Mouse (Mus musculus) liver, postnatal 0 days (tissue): ENCODE results near the gene Adgre1. TPM values are rescaled to one million over a fixed set of nuclear protein-coding genes. Genes with fewer than 3 reads are reported as not detected.

Experiments used
- ATAC-seq: fragments of 200-750 bp; cut with Nextera tagmentation; 2 replicates; pipeline ENCODE4 v1.8.0; 2017; ENCODE audit warnings: mild to moderate bottlenecking, moderate library complexity
- DNase-seq: peaks from one replicate; pipeline ENCODE4 v3.0.0-alpha.2; 2016
- H3K27ac ChIP-seq: fragments of 300-500 bp; sonication (generic); 2 replicates; pipeline ENCODE4 v1.5.1; 2014; ENCODE audit warnings: antibody characterized with exemption, moderate library complexity, mild to moderate bottlenecking, low read depth
- H3K27me3 ChIP-seq: fragments of 300-500 bp; sonication (generic); 2 replicates; pipeline ENCODE4 v1.6.1; 2014; ENCODE audit warnings: low read length, control low read depth, mixed read lengths; ENCODE audit not compliant: insufficient read depth
- H3K36me3 ChIP-seq: fragments of 300-500 bp; sonication (generic); replicated peaks from 2 replicates; pipeline ENCODE4 v1.6.1; 2014; ENCODE audit warnings: mild to moderate bottlenecking, control low read depth, low read length, moderate library complexity, mixed read lengths; ENCODE audit not compliant: insufficient read depth
- H3K4me1 ChIP-seq: fragments of 300-500 bp; sonication (generic); 2 replicates; pipeline ENCODE4 v1.6.1; 2014; ENCODE audit warnings: antibody characterized with exemption, mild to moderate bottlenecking, control low read depth; ENCODE audit not compliant: insufficient read depth
- H3K4me2 ChIP-seq: fragments of 300-500 bp; sonication (generic); 2 replicates; pipeline ENCODE4 v1.6.1; 2014; ENCODE audit warnings: low read depth, mild to moderate bottlenecking, low read length, moderate library complexity, mixed read lengths
- H3K4me3 ChIP-seq: fragments of 300-500 bp; sonication (generic); 2 replicates; pipeline ENCODE4 v1.5.1; 2014; ENCODE audit warnings: low read depth, low read length
- H3K9ac ChIP-seq: fragments of 300-500 bp; sonication (generic); replicated peaks from 2 replicates; pipeline ENCODE4 v1.6.1; 2014; ENCODE audit warnings: mild to moderate bottlenecking, moderate library complexity
- H3K9me3 ChIP-seq: fragments of 300-500 bp; sonication (generic); 2 replicates; pipeline ENCODE4 v1.6.1; 2016; ENCODE audit warnings: mild to moderate bottlenecking, control low read depth, low read length, mixed read lengths
- CTCF ChIP-seq: sonication (generic); IDR thresholded peaks from 2 replicates; pipeline ENCODE4 v1.5.1; 2016; ENCODE audit warnings: antibody characterized with exemption, low read depth
- EP300 ChIP-seq: IDR thresholded peaks from 2 replicates; pipeline ENCODE4 v1.6.1; 2016; ENCODE audit warnings: antibody characterized with exemption, low read depth, mild to moderate bottlenecking
- WGBS: fragments of 180-500 bp; shearing (Covaris S2); extraction: QIAGEN DNeasy Blood & Tissue Kit; methylation state at CpG from one replicate; pipeline ENCODE4 v1.1.7; 2014; ENCODE audit not compliant: insufficient replicate concordance; 5-methylcytosine and 5-hydroxymethylcytosine counted together
- polyA plus RNA-seq: library from polyadenylated mRNA; unstranded; fragments of >200 nt; fragmentation: Nextera tagmentation; extraction: Ambion mirVana; gene quantifications from 2 replicates; pipeline ENCODE4 v1.2.1, GENCODE M21; 2015

Adgre1 gene
- polyA plus RNA-seq, 1 experiment from 2014 or later: 16.2 TPM

DNA sequence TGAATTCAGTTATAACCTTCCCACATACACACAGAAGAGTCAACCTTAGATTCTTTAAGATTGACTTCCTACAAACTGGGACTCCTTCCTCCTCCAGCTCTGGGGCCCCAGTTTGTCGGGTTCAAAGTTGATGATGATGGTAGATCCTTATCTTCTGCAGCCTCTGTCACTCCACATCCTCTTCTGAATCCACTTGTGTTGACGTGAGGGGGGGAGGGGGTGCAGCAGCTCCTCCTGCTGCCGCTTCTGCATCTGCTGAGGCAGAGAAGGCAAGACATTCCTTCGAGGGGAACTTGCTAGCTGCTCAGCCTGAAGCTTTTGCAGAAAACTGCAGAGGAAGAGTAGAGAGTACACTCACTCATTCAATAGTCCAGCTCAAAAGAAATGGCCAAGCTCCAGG, 16.9 kb upstream of the Adgre1 start:
- no peak overlapping the region for H3K9ac ChIP-seq
- ATAC-seq (no peak; the same call in 1 of the 2 replicates), DNase-seq (no peak)
- H3K27me3 ChIP-seq: no peaks in the 10 kb centered on the region
- no peaks in the 10 kb centered on the region for H3K36me3 ChIP-seq
- H3K27ac ChIP-seq: 0 out of 2 replicates have a peak overlapping the region, but pooled peaks have one; percentile 29
- H3K9me3 ChIP-seq: no peaks in the 10 kb centered on the region; the same call in 1 of the 2 replicates
- TF ChIP-seq CTCF (no peak), EP300 (no peak)
- H3K4me1 ChIP-seq: peaks cover 4% of the 10 kb centered on the region
- no peak overlapping the region for H3K4me3 ChIP-seq
- H3K4me2 ChIP-seq: no peak overlapping the region
- 42% methylated on average over 4 of the region's 4 CpGs for WGBS

DNA sequence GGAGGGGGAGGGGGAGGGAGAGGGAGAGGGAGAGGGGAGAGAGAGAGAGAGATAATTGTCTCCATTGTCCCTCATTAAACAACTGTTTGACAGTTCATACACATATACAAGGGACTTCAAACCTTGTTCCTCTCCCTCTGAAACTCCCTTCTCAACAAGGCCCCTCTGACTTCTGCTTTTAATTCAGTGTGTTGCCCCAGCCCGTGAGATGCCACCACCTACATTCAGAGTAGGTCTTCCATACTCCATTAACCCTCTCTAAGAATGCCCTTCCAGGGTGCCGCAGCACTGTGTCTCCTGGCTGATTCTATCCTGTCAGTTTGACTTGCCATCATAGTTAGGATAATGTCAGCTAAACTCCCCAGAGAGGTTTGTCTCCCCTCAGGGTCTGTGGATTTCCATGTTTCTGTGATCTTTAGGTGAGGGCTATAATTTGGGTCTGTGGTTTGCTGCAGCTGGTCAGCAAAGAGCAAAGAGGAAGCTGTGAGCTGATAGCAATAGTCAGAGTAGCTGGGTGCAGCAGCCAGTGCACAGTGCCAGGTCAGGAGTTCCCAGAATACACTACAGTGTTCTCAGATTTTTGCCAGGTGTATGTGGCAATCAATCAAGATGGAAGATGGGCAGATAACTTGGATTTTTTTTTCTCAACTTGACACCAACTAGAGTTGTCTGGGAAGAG, 14.3 kb upstream of the Adgre1 start:
- DNase-seq (no peak), ATAC-seq (peak; percentile 54)
- no peaks in the 10 kb centered on the region for H3K27me3 ChIP-seq
- H3K9ac ChIP-seq: no peak overlapping the region
- no peaks in the 10 kb centered on the region; the same call in 1 of the 2 replicates for H3K9me3 ChIP-seq
- 29% methylated on average over 2 of the region's 2 CpGs for WGBS
- no peak for TF ChIP-seq EP300
- TF ChIP-seq CTCF: no peak
- H3K4me1 ChIP-seq: peaks cover 8% of the 10 kb centered on the region
- H3K27ac ChIP-seq: peak overlapping the region; percentile 78
- no peaks in the 10 kb centered on the region for H3K36me3 ChIP-seq
- no peak overlapping the region for H3K4me2 ChIP-seq
- no peak overlapping the region for H3K4me3 ChIP-seq

GRCm38 (mm10) chr17:57347017-57347416, 11.5 kb upstream of the Adgre1 start:
- H3K36me3 ChIP-seq: no peaks in the 10 kb centered on the region
- TF ChIP-seq CTCF (no peak), EP300 (peak; percentile 38)
- H3K4me1 ChIP-seq: peaks cover 6% of the 10 kb centered on the region; the same call in 1 of the 2 replicates
- H3K9me3 ChIP-seq: no peaks in the 10 kb centered on the region; the same call in 1 of the 2 replicates
- H3K27ac ChIP-seq: peak overlapping the region; percentile 55; the same call in 1 of the 2 replicates
- no peaks in the 10 kb centered on the region for H3K27me3 ChIP-seq
- no peak overlapping the region for H3K9ac ChIP-seq
- 16% methylated on average over 6 of the region's 6 CpGs for WGBS
- DNase-seq (no peak), ATAC-seq (peak; percentile 58)
- no peak overlapping the region for H3K4me3 ChIP-seq
- no peak overlapping the region for H3K4me2 ChIP-seq

GRCm38 (mm10) chr17:57347781-57348180, 10.7 kb upstream of the Adgre1 start:
- no peaks in the 10 kb centered on the region for H3K36me3 ChIP-seq
- ATAC-seq (no peak), DNase-seq (no peak)
- 0 out of 2 replicates have a peak overlapping the region, but pooled peaks have one; percentile 55 for H3K27ac ChIP-seq
- H3K27me3 ChIP-seq: no peaks in the 10 kb centered on the region
- no peak overlapping the region for H3K9ac ChIP-seq
- H3K4me1 ChIP-seq: peaks cover 6% of the 10 kb centered on the region; the same call in 1 of the 2 replicates
- 46% methylated on average over 2 of the region's 2 CpGs for WGBS
- no peak overlapping the region for H3K4me2 ChIP-seq
- no peaks in the 10 kb centered on the region for H3K9me3 ChIP-seq
- no peak for TF ChIP-seq EP300
- no peak for TF ChIP-seq CTCF
- H3K4me3 ChIP-seq: no peak overlapping the region

DNA sequence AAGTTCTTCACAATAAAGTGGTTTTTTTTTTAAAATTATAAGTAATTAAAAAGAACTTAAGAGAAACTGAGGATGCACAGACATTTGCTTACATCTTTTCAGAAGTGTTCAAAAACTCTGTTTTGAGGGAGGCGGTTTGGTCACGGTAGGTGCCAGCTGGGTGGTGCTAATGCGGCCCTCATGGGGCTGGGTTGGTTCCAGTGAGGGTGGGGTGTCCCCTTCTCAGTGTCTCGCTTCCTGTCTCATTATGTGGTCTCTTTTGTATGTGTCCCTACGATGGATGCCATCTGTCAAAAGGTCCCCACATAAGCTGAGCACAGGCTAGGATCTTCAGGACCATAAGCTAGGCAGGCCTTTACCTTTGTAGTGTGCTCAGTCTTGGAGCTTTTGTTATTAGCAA, 9.4 kb upstream of the Adgre1 start:
- TF ChIP-seq EP300 (no peak), CTCF (no peak)
- ATAC-seq: 0 out of 2 replicates have a peak, but pooled peaks have one; percentile 38
- Histone ChIP-seq H3K9me3 (no peaks in the 10 kb centered on the region), H3K9ac (no peak overlapping the region), H3K27me3 (no peaks in the 10 kb centered on the region), H3K36me3 (no peaks in the 10 kb centered on the region), H3K4me1 (peaks cover 6% of the 10 kb centered on the region; the same call in 1 of the 2 replicates), H3K4me2 (no peak overlapping the region), H3K27ac (no peak overlapping the region), H3K4me3 (no peak overlapping the region)
- no peak for DNase-seq
- WGBS: 61% methylated on average over 5 of the region's 5 CpGs

DNA sequence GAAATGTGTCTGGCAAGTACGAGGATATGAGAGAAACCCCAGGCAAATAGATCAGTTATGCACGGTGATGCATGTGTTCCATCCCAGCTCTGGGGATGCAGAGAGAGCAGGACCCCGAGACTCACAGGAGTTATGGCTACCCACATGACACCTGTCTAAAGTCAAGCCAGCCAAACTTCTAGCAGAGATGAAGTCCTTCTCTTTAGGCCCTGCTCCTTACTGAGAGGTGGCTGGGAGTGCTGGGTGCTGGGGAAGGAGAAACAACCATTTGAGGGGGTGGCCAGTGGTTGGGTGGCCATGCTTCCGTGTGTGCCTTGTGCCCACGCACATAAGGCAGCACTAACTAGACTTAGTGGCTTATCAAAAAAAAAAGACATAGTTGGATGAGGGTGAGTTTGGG, 8.3 kb upstream of the Adgre1 start:
- DNase-seq (no peak), ATAC-seq (no peak)
- Histone ChIP-seq H3K9me3 (no peaks in the 10 kb centered on the region), H3K27ac (no peak overlapping the region), H3K4me1 (peaks cover 6% of the 10 kb centered on the region; the same call in 1 of the 2 replicates), H3K4me3 (no peak overlapping the region), H3K9ac (no peak overlapping the region), H3K27me3 (no peaks in the 10 kb centered on the region), H3K4me2 (no peak overlapping the region), H3K36me3 (no peaks in the 10 kb centered on the region)
- TF ChIP-seq CTCF (no peak), EP300 (no peak)
- WGBS: 73% methylated on average over 5 of the region's 5 CpGs
